Mouse (Mus musculus) limb, embryonic 14.5 days (tissue): ENCODE measurements around the gene Gm21083. TPM values are rescaled to one million over a fixed set of nuclear protein-coding genes. Genes with fewer than 3 reads are reported as not detected.
"Not testable (repeated sequence)": the region's sequence is repeated elsewhere in the genome, so short reads cannot be mapped to it uniquely, and the experiment has no call there.

Experiments used
- ATAC-seq: fragments of 200-750 bp; cut with Nextera tagmentation; 2 replicates; pipeline ENCODE4 v1.8.0; 2017; ENCODE audit warnings: low read depth, moderate number of reproducible peaks, moderate TSS enrichment; ENCODE audit not compliant: low FRiP score
- DNase-seq: peaks from one replicate; pipeline ENCODE4 v3.0.0-alpha.2; 2015; ENCODE audit warnings: low spot score
- H3K27ac ChIP-seq: fragments of 300-500 bp; sonication (generic); replicated peaks from 2 replicates; pipeline ENCODE4 v1.5.1; 2014; ENCODE audit warnings: low read depth, mild to moderate bottlenecking, low read length, moderate library complexity, mixed read lengths
- H3K27me3 ChIP-seq: fragments of 300-500 bp; sonication (generic); 2 replicates; pipeline ENCODE4 v1.6.1; 2014; ENCODE audit warnings: low read length, mixed read lengths; ENCODE audit not compliant: control insufficient read depth, insufficient read depth
- H3K36me3 ChIP-seq: fragments of 300-500 bp; sonication (generic); 2 replicates; pipeline ENCODE4 v1.6.1; 2014; ENCODE audit warnings: mild to moderate bottlenecking, low read length, moderate library complexity, mixed read lengths; ENCODE audit not compliant: control insufficient read depth, insufficient read depth
- H3K4me1 ChIP-seq: fragments of 300-500 bp; sonication (generic); 2 replicates; pipeline ENCODE4 v1.6.1; 2014; ENCODE audit warnings: antibody characterized with exemption, low read length, mixed read lengths; ENCODE audit not compliant: control insufficient read depth, insufficient read depth
- H3K4me2 ChIP-seq: fragments of 300-500 bp; sonication (generic); replicated peaks from 2 replicates; pipeline ENCODE4 v1.6.1; 2014; ENCODE audit warnings: low read depth, mild to moderate bottlenecking, low read length, moderate library complexity; ENCODE audit not compliant: severe bottlenecking
- H3K4me3 ChIP-seq: fragments of 300-500 bp; sonication (generic); replicated peaks from 2 replicates; pipeline ENCODE4 v1.5.1; 2014; ENCODE audit warnings: low read length
- H3K9ac ChIP-seq: fragments of 300-500 bp; sonication (generic); 2 replicates; pipeline ENCODE4 v1.6.1; 2014; ENCODE audit warnings: mild to moderate bottlenecking, low read depth, low read length, moderate library complexity; ENCODE audit not compliant: severe bottlenecking
- H3K9me3 ChIP-seq: fragments of 300-500 bp; sonication (generic); 2 replicates; pipeline ENCODE4 v1.6.1; 2016; ENCODE audit warnings: low read length; ENCODE audit not compliant: control insufficient read depth
- WGBS: fragments of 180-500 bp; shearing (Covaris S2); extraction: QIAGEN DNeasy Blood & Tissue Kit; methylation state at CpG from one replicate; pipeline ENCODE4 v1.1.7; 2014; 5-methylcytosine and 5-hydroxymethylcytosine counted together
- polyA plus RNA-seq, 2 experiments: library from polyadenylated mRNA; depleted of rRNA in 1 of 2; stranded (reverse) in 1 of 2; unstranded in 1 of 2; fragments of >200 nt; fragmentation: Nextera tagmentation in 1 of 2; extraction: Ambion mirVana in 1 of 2; gene quantifications; 2 replicates each; pipeline versions ENCODE4 v1.2.1 to v1.2.3; 2012 to 2014

Gm21083 gene
- polyA plus RNA-seq, 2 experiments: 0.15 TPM; not detected in 1

DNA sequence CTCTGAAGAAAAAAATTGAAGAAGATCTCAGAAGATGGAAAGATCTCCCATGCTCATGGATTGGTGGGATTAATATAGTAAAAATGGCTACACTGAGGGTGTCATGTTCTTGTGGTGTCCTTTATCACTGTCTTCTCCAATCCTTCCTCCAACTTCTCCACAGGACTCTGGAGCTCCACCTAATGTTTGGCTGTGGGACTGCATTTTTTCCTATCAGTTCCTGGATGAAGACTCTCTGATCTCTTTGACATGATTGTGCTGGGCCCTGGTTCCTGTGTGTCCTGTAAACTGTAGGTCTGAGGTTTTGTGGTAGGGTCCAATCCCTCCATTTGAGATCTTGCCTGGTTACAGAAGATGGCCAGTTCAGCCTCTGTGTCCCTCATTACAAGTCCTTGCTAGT is 9.2 kb downstream of the Gm21083 start:
- H3K4me3 ChIP-seq, H3K9ac ChIP-seq, H3K9me3 ChIP-seq, H3K4me1 ChIP-seq, H3K36me3 ChIP-seq, H3K27ac ChIP-seq, DNase-seq, H3K4me2 ChIP-seq, ATAC-seq, H3K27me3 ChIP-seq: not testable (repeated sequence)

DNA sequence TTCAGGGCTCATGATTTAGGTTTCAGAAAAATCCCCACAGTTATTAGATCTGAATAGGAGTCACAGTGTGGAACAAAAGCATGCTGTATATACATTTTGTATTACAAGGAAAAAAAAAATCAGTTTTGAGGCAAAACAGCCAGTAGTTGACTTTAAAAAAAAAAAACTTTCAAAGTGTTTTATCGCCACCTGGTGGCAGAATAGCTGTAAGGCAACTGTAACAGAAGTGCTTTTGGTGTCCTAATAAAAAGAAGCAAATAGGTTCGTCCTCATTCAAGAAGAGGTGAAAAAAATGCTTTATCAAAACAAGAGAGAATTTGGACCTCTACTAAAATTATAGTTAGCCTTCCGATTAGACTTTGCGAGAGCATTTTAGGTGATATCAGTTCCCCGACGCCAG is 11.2 kb downstream of the Gm21083 start:
- 32% methylated on average over 6 of the region's 6 CpGs for WGBS
- not testable (repeated sequence) for H3K9ac ChIP-seq

DNA sequence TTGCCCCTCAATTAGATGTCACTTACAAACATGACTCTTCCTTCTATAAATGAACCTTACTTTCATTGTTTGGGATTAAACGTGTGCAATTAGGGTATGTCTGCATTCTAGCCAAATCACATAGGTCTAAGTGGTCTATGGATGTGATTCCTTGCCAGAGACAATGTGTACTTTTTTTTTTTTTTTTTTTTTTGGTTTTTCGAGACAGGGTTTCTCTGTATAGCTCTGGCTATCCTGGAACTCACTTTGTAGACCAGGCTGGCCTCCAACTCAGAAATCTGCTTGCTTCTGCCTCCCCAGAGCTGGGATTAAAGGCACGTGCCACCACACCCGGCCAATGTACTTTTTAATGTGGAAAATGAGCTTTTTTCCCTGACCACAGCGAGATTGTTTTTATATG is 13.5 kb downstream of the Gm21083 start:
- H3K36me3 ChIP-seq, DNase-seq, H3K4me2 ChIP-seq, H3K4me3 ChIP-seq, H3K9me3 ChIP-seq, H3K9ac ChIP-seq, H3K27me3 ChIP-seq, H3K27ac ChIP-seq, ATAC-seq, H3K4me1 ChIP-seq: not testable (repeated sequence)
- WGBS: 46% methylated on average over 5 of the region's 5 CpGs

More for the DNA sequence above, 11.2 kb downstream of the Gm21083 start:
- H3K4me1 ChIP-seq, H3K27me3 ChIP-seq, H3K36me3 ChIP-seq, ATAC-seq, H3K27ac ChIP-seq, H3K4me2 ChIP-seq, H3K9me3 ChIP-seq, H3K4me3 ChIP-seq: not testable (repeated sequence)
- peak; percentile 73 for DNase-seq

DNA sequence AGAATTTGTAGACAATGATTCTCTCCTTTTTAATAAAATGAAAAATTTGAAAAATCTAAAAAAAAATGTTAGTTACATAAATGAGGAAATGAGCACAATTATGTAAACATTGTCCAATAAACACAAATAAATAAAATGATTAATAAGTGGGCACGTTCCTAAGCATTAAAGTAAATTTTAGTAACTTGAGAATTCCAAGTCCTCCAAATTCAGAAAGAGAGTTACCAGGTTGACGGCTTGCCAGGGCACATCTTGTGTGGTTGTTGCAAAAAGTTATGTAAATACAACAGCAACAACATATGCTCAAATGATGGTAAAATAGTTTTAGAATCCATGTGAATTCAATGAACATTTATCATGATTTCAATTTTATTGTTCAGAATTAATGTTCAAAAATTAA is 14.4 kb downstream of the Gm21083 start:
- H3K36me3 ChIP-seq, H3K4me2 ChIP-seq, H3K4me3 ChIP-seq, H3K4me1 ChIP-seq, H3K27me3 ChIP-seq, H3K9ac ChIP-seq, H3K27ac ChIP-seq, H3K9me3 ChIP-seq: not testable (repeated sequence)
- ATAC-seq: peak; percentile 53; the same call in 1 of the 2 replicates
- peak; percentile 1 for DNase-seq
- WGBS: 74% methylated on average over 2 of the region's 2 CpGs

DNA sequence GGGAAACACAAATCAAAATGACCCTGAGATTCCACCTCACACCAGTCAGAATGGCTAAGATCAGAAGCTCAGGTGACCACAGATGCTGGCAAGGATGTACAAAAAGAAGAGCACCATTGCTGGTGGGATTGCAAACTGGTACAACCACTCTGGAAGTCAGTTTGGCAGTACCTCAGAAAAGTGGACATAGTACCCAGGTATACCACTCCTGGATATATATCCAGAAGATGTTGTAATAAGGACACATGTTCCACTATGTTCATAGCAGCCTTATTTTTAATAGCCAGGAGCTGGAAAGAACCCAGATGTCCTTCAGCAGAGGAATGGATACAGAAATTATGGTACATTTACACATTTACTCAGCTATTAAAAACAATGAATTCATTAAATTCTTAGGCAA is 21.7 kb downstream of the Gm21083 start:
- not testable (repeated sequence) for H3K27me3 ChIP-seq, H3K36me3 ChIP-seq, H3K4me2 ChIP-seq, ATAC-seq, DNase-seq, H3K9me3 ChIP-seq, H3K9ac ChIP-seq, H3K4me3 ChIP-seq, H3K27ac ChIP-seq, H3K4me1 ChIP-seq

DNA sequence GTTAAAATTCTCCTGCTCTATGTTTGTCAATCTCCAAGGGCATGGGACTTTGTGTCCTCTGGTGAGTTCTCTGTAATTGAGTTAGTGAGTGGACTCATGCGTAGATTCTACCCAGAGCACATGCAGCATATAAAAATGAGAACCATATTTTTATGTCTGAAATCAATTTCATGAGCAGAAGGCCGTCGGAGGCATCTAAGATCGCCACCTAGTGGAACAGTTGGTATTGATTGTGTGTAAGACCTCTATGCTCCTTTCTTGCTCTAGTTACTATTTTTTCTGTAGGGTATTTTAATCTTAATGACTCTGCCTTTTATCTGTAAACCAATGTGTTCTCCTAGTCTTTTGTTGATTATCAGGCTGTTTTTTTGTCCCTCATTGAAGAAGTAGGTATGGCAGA is 23.2 kb downstream of the Gm21083 start:
- not testable (repeated sequence) for H3K9ac ChIP-seq, H3K27me3 ChIP-seq, ATAC-seq, H3K4me2 ChIP-seq, H3K27ac ChIP-seq, H3K9me3 ChIP-seq, H3K36me3 ChIP-seq, H3K4me1 ChIP-seq, DNase-seq, H3K4me3 ChIP-seq
- WGBS: 37% methylated on average over 4 of the region's 4 CpGs

DNA sequence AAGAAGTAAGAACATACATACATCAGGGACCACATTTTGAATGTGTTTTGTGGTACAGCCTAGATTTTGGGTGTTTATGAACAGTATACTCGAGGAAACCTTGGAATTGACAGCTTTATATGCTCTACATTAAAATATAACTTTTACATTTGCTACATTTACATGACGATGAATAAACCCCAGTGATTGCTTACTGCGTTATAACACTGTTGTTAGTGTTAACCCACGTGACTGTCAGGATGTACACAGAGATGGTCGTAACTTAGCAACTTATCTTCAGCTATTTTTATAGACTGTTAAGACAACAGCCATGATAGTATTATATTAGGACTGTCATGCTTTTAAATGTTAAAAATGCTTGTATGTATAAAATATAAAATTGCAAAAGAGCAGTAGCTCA is 24.3 kb downstream of the Gm21083 start:
- ATAC-seq, H3K36me3 ChIP-seq, DNase-seq, H3K4me1 ChIP-seq, H3K4me2 ChIP-seq, H3K4me3 ChIP-seq, H3K9me3 ChIP-seq, H3K27me3 ChIP-seq, H3K9ac ChIP-seq, H3K27ac ChIP-seq: not testable (repeated sequence)
- 58% methylated on average over 5 of the region's 5 CpGs for WGBS

DNA sequence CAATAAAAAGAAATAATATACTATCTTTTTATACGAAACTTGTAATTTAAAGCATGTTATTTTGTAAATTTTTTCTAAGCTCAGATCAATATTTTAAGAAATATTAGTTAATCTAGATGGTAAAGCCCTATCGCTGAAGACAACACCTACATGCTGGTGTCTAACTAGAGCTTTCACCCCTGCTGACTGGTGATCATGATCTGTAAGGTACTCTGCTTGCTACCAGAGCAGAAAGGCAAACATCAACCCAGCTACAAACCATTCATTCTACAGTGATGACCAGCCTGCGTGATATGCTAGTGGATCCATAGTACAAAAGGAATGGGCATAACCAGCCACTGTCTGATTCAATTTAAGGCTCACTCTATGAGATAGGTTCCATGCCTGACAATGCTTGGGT is 24.8 kb downstream of the Gm21083 start:
- peaks cover 13% of the 10 kb centered on the region for H3K9me3 ChIP-seq
- not testable (repeated sequence) for H3K27me3 ChIP-seq, ATAC-seq, DNase-seq, H3K4me2 ChIP-seq, H3K36me3 ChIP-seq, H3K4me1 ChIP-seq, H3K27ac ChIP-seq, H3K4me3 ChIP-seq, H3K9ac ChIP-seq
- 66% methylated on average over 3 of the region's 3 CpGs for WGBS

DNA sequence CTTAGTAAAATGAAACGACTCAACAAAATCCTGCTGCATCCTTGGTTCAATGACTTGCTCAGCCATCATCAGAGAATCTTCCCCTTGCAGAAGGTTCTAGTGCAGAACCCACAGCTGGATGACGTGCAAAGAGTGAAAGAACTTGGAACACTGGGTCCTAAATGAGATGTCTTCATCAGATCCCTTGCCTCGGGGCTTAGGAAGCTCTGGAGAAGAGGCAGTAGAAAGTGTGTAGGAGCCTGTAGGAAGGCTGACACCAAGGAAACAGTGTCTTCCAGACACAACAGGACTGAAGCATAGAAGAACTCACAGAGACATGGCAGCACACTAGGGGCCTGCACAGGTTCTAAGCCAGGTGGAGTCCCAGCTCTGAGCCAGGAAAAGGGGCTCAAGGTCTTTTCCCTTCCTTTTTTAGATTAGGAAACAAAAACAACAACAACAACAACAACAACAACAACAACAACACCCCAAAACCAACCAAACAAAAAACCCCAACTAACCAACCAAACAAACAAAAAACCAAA is 25.4 kb downstream of the Gm21083 start:
- not testable (repeated sequence) for H3K4me1 ChIP-seq, H3K4me3 ChIP-seq, H3K9ac ChIP-seq, H3K27ac ChIP-seq, H3K4me2 ChIP-seq, ATAC-seq, H3K27me3 ChIP-seq, H3K36me3 ChIP-seq, DNase-seq
- WGBS: 67% methylated on average over 3 of the region's 3 CpGs
- peaks cover 13% of the 10 kb centered on the region for H3K9me3 ChIP-seq
